Mouse (Mus musculus) urinary bladder, postnatal 10 days (tissue): ENCODE results near the gene Chchd2.
"Not testable (repeated sequence)": the region's sequence is repeated elsewhere in the genome, so short reads cannot be mapped to it uniquely, and the experiment has no call there.

Experiments
- DNase-seq: peaks from one replicate; pipeline ENCODE4 v3.0.0; 2022; ENCODE audit warnings: low spot score

Chchd2 gene

DNA sequence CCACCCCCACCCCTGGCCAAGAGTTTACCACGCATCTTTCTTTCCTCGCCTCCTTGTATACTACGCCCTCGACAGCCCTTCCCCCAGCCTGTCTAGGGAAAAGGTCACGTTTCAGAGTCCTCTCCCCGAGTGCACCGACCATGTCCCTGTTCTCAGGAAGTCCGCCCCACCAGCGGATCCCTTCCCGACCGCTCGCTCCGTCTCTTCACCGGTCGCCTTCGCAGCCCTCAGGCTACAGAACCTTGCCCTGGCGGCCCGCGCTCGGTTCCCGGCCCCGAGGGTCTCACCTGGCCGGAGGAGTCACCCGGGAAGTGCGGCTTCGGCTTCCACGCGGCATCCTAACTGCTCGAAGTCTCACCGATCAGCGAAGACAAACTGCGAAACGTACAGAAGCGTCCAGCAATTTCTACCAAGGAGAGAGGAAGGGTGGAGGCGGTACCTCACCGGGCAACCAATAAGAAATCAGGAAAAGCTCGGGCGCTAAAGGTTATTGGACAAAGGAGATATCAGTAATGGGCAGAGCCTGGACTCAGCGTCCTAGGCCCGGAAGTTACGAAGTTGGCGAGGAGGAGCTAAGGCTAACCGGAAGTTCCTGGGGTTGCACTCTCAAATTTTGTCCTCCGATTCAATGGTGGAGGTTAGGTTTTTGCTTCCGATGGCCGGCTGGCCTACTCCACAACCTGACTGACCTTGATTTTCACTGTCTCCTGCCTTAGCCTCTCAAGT lies at the start of gene Chchd2:
Gene Chchd2 (minus strand): TSS at position 560 of the 726 bp plus-strand sequence.
- peak; percentile 66 for DNase-seq

DNA sequence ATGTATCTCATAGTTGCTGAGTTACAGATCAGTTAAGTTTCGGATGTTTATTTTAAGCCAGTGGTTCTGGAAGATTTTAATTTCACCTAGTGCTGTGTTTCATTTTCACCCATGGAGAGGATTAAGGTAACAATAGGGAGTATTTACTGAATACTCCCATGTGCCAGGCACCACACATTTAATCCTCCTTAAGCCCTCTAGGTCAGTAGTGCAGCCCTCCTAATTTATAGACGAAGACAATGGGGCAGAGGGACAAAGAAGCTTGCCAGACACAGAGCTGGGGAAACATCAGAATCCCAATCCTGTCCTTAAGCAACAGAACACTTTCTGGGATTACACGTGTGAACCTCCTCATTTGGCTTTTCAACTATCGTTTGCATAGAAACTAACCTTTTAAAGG lies 49.7 kb upstream of the Chchd2 start:
- no peak for DNase-seq

DNA sequence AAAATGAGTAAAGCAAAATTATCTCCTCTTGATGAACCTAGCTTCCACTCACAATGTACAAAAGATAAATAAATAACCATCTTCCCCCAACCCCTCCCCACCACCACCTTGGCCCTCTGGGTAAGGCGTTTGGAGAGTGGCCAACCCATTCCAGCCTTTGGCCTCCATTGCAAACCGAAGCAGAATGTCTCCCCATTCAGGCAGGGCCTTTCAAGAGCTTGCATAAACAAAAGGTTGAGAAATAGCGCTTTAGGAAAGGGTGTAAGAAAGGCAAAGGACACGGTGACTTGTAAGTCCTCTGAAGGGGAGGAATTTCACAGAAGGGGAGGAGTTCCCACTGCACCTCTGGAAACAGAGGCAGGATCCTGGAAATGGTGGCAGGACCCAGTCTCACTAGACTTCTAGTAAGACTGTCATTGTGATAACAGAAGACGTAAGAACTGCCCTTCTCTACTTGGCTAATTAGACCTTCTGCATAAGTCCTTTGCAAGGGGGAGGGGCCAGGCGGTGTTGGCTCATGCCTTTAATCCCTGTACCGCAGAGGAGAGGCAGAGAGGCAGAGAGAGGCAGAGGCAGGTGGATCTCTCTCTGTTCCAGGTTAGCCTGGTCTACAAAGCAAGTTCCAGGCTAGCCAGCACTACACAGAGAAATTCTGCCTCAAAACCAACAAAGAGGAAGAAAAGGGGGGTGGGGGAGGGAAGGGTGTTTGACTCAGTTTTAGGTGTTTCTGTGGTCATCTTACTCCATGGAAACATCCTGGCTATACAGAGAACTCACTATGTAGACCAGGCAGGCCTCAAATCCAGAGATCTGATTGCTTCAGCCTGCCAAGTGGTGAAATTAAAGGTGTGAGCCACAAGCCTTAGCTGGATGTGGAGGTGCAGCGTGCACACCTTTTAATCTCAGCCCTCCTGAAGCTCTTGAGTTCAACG lies 42.9 kb upstream of the Chchd2 start:
- DNase-seq: no peak

DNA sequence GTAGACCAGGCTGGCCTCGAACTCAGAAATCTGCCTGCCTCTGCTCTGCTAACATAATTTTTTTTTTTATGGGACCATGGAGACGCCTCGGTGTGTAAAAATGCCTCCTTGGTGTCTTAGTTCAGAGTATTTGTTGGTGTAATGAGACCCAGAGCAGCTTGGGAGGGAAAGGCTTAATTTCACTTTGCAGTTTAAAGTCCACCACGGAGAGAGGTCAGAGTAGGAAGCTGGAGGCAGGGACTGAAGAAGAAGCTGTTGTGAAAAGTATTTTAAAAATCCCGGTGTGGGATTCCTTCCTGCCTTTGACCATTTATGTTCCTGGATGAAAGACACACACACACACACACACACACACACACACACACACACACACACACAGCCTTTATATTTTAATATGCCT lies 38.7 kb upstream of the Chchd2 start:
- DNase-seq: no peak

DNA sequence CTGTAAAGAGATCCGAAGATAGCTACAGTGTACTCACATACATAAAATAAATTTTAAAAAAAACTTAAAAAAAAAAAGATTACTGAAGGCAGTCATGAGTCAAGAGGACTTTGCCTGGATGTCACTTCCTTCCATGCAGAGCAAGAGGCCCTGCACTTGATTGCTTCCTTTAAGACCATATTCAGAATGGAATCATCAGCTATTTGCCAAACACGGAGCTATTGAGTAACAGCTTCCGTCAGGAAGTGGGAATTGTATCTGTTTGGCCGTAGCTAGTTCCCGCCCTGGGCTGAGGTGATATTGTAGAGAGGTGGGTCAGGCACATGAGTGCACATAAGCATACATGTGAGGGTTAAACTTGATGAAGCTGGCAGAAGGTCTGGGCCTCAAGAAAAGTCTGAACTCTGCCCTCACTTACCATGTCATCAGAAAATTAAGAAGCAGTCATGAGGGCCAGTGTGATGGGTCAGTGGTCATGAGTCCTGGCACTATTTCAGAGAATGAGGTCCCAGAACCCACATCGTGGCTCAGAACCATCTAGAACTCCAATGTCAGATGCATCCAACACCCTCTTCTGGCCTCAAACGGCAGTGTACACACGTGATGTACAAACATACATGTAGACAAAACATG lies 37.7 kb upstream of the Chchd2 start:
- DNase-seq: no peak

DNA sequence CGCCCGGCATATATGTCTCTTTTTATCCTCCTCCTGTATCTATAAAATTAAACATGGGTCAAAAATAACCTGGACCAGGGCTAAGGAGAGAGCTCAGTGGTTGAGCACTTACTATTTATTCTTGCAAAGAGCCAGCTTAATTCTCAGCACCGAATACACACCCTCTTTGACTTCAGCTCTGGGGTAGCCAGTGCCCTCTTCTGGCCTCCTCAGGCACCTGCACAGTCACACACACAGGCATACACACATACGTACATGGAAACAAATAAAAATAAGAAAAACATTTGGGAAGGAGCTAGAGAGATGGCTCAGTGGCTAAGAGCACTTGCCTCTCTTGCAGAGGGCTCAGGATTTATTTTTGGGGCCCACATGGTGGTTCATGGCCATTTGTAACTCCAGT lies 34.7 kb upstream of the Chchd2 start:
- no peak for DNase-seq

DNA sequence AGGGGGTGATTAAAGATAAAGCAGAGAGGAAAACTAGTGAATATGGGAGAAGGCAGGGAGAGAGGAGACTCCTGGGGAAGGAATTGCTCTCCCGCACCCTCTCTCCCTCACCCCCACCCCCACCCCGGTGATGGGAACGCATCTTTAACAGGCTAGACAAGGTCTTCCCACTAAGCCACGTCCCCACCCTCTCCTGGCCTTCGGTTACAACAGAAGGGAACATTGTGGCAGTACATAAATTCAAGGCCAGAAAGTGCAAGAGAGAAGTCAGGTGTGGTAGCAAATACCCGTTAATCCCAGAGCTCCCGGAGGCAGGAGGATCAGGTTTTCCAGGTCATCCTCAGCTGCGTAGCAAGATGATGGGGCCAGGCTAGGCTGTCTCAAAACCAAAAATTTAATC lies 32.0 kb upstream of the Chchd2 start:
- DNase-seq: no peak

DNA sequence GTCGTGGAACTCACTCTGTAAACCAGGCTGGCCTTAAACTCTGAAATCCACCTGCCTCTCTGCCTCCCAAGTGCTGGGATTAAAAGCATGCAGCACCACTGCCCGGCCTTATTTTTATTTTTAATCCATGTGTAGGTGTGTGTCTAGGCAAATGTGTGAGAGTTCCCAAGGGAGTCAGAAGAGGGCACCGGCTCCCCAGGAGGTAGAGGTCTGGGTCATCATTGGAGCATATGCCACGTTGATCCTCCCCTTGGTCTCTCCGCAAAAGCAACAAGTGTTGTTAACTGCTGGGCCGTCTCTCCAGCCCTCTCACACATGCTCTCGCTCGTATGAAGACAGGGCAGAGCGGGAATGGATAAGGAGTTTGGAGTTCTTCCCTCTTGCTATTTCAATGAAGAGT lies 31.5 kb upstream of the Chchd2 start:
- DNase-seq: no peak

DNA sequence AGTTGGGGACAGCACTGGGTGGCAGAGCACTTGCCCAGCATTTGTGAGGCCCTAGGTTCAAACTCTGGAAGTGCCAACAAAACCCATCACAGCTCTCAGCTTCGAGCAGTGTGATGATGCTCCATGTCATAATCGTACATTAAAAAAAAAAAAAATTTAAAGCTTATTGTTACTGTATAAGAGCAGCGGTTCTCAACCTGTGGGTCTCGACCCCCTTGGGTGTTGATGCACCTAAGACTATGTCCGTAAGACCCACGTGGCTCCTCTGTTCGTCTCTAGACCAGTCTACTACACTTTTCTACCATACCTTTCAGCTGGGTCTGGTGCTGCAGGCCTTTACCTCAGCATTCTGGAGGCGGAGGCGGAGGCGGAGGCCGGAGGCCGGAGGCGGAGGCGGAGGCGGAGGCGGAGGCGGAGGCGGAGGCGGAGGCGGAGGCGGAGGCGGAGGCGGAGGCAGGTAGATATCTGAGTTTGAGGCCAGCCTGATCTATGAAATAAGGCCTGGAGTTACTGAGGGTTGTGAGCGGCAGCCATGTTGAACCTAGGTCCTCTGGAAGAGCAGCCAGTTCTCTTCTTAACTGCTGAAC lies 30.9 kb upstream of the Chchd2 start:
- DNase-seq: no peak

DNA sequence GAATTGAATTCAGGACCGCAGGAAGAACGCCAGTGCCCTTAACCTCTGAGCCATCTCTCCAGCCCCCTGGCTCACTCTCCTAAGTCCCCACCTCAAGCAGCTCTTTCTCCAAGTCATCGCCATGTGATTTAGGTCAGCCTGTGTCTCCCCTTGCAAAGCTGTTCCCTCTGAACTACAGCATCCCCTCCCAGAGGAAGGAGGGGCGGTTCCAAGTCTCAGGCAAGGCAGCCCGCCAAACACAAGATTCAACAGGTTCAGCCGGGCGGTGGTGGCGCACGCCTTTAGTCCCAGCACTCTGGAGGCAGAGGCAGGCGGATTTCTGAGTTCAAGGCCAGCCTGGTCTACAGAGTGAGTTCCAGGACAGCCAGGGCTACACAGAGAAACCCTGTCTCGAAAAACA lies 28.2 kb upstream of the Chchd2 start:
- DNase-seq: not testable (repeated sequence)

DNA sequence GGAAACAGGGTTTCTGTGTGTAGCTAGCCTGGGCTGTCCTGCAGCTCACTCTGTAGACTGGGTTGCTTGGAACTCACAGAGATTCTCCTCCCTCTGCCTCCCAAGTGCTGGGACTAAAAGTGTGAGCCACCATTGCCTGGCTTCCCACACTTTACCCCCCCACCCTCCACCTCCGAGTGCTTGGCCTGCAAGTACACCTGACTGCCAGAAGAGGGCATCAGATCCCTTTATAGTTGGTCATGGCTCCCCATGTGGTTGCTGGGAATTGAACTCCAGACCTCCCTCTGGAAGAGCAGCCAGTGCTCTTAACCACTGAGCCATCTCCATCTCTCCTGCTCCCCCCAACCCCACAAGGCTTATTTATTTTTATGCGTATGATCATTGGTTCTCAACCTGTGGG lies 26.8 kb upstream of the Chchd2 start:
- DNase-seq: no peak

DNA sequence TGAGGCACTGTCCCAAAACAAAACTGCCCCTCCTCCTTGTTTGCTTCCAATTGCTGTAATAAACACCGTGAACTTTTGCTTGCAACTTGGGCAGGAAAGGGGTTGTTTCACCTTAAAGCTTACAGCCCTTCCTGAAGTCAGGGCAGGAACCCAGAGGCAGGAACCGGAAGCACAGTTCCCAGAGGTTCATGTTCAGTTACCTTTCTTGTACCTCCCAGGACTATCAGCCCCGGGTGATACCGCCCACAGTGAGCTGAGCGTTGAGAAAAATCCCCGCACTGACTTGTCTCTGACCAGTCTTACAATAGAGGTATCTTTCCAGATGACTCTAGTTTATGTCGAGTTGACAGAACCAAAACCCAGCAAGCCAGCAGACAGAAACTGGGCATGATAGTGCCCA lies 22.3 kb upstream of the Chchd2 start:
- no peak for DNase-seq

DNA sequence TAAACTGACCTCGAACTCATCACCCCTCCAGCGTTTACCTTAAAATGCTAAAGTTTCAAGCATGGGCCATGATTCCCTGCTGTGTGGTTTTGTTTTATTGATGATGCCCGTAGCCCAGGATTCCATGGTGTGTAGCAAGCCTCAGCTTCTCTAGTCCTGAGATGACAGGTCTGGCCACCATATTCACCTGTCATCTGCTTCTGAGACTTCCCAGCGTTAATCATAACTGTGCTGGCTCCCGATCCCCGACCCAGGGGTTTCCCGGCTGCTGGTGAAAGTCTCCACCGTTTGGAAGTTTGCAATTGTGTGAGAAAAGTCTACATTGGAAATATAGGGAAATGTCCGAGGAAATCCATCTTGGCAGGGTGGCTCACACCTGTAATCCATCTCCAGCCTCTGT lies 21.9 kb upstream of the Chchd2 start:
- no peak for DNase-seq

DNA sequence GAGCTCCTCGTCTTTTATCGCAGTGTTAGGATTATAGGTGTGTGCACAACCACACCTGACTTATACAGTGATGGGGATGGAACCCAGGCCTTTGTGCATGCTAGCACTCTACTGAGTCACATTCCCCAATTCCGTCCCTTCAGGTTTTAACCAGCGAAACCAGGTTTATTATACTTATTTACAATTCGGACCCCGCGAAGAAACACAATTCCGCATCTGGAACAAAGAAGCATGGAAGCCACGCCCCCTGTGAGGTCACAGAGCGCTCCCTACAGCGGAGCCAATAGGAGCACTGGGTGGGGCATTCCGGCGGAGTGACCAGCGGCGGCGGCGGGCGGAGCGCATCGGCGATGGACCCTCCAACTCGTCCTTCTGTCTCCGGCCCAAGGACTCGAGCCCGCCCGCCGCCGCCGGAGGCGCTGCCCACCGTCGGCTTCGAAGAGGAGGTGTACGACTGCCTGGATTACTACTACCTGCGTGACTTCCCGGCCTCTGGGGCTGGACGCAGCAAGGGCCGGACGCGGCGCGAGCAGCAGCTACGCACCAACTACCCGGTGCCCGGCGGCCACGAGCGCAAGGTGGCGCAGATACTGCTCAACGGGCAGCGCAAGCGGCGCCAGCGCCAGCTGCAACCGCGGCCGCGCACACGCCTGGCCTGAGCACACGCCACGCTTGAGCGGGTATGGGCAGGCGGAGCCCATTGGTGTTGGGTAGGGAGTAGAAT lies 21.1 kb upstream of the Chchd2 start, which contains the start of gene Nupr1l:
Gene Nupr1l (plus strand): TSS at position 299 of the 724 bp plus-strand sequence.
- DNase-seq: peak; percentile 71

DNA sequence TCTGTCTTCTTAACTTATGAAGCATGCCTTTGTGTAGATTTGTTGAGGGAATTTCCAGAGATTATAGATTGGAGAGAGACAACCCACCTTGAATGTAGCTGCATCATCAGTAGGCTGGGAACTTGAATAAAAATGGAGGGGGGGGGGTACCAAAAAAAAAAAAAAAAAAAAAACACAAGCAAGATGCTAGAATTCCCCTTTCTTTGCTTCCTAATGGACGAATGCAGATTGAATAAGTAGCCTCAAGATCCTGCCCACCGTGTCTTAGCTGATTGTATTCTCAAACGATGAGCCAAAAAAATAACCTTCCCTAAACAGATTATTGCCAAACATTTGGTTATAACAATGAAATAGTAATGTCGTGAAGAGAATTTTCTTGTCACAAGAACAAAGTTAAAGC lies 20.5 kb upstream of the Chchd2 start:
- no peak for DNase-seq

DNA sequence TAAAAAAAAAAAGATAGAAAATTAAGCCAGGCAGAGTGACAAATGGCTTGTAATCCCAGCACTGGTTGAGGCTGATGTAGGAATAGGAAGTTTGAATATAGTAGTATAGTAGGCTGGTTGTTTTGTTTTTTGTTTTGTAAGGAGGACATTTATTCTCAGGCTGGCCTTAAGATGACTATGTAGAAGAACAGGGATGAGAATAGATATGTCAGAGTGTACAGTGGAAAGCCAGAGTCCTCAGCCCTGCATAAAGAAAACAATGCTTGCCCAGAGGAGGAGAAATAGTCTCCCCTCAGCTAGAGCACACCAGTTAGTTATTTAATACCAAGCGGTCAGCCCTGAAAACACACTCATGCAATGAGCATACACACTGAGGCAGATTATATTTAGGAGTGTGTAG lies 11.2 kb upstream of the Chchd2 start, which contains the start of gene Phkg1:
Gene Phkg1 (minus strand): TSS at position 101 of the 400 bp plus-strand sequence.
- DNase-seq: no peak

DNA sequence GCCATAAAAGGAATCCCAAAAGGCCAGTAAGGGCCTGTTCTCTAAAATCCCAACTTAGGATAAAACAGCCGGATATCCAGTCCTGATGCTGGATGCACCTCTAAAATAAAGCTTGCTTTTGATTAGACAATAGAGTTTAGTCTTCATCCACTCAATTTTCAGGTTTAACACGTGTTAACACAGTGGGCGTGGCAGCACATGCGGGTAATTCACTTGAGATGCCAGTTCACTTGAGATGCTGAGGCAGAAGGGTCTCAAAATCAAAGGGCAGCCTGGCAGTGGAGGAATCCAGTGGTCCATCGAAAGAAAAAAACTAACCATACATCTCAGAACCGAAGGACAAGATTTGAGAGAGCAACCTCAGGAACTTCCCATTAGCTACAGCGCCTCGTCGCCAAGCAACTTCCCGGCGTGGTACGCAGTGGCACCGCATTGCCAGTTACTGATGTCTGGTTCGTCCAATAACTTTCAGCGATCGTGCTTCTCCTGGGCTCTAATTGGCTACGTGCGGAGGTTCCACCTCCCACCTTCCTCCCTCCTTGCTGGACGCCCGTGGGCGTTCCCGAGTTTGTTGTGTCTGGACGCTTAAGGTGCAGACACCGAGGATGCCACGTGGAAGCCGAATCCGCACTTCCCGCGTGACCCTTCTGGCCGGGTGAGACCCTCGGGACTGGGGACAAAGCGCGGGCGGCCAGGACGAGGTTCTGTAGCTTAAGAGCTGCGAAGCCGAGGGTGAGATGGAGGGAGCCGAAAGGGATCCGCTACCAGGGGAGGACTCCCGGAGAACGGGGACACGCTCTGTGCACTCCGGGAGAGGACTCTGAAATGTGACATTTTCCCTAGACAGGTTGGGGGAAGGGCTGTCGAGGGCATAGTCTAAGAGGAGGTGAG lies 8.2 kb upstream of the Chchd2 start, which contains the start of gene Zbed5:
Gene Zbed5 (plus strand): TSS at position 526 of the 891 bp plus-strand sequence.
- peak; percentile 29 for DNase-seq

DNA sequence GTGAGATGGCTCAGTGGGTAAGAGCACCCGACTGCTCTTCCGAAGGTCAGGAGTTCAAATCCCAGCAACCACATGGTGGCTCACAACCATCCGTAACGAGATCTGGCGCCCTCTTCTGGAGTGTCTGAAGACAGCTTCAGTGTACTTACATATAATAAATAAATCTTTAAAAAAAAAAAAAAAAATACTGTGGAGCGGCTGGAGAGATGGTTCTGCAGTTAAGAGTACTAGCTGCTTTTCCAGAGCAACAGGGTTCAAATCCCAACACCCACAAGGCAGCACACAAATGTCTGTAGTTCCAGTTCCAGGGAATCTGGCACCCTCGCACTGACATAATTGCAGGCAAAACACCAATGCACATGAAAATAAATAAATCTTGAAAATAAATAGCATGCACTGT lies 3.1 kb upstream of the Chchd2 start:
- DNase-seq: not testable (repeated sequence)

DNA sequence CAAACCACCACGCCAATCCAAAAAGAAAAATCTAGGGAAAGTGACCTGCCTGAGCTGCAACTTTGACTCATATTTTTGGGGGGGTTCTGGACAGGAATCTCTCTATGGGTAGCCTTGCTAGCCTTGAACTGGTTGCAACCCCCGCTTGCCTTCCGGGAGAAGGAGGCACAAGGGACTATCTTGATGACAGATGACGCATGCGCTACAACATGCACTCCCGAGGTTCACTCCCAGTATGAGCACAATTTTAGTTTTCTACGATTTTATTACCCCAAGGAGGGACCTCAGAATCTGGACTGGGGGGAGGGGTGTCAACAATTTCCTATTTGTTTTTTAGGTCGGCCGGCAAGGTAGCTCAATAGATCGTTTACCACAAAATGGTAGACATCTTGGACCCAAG lies 999 bp downstream of the Chchd2 start:
- DNase-seq: no peak

DNA sequence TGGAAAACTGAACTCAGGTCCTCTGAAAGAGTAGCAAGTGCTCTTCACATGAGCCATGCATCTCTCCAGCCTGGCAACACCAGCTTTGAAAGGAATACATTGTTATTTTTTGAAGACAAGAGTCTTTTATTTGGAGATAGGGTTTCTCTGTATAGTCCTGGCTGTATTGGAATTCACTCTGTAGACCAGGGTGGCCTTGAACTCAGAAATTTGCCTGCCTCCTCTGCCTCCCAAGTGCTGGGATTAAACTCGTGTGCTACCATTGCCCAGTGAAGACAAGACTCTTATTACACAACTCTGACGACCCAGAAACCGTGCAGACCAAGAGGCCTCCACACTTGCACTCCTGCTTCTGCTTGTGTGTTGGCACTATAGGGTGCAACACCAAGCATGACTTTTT lies 7.4 kb downstream of the Chchd2 start:
- DNase-seq: no peak
